Mouse (Mus musculus): Measurements from ENCODE around the gene Pcnx.
A peak's percentile ranks its signal among the peaks of the same experiment; 100 is the strongest.
"Not testable (repeated sequence)": the region's sequence is repeated elsewhere in the genome, so short reads cannot be mapped to it uniquely, and the experiment has no call there.

The Pcnx gene

DNA sequence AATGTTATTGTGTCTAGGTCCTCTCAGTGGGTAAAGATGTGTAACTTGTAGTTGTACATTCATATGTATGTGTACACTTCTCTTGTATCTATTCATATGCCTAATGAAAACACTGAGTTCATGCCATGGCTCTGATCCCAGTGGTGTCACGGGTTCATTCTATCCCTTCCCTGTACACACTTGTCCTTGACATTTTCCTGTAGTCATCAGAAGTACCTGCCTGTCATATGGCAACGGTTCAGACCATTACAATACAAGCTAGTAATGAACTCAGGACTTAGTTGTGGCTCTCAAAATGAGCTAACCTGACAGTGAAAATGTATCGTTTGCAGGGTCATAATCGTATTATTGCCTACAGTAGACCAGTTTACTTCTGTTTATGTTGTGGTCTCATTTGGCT lies 98.5 kb downstream of the Pcnx start:
- DNase-seq (ENCODE audit: low read depth, low spot score): no peak

DNA sequence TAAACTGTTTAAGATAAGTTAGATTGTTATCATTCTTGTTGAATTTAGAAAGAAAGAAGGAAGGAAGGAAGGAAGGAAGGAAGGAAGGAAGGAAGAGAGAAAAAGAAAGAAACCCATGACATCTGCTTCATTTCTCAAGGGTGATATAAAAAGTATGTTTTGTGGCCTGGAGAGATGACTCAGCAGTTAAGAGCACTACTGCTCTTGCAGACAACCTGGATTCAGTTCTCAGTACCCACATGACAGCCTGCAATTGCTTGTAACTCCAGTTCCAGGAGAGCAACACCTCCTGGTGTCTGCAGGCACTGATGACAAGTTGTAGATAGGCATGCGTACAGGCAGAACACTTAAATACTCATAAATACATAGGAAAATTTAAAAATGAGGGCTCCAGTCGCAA lies 105.6 kb downstream of the Pcnx start:
- DNase-seq (ENCODE audit: low read depth, low spot score): peak; percentile 48

DNA sequence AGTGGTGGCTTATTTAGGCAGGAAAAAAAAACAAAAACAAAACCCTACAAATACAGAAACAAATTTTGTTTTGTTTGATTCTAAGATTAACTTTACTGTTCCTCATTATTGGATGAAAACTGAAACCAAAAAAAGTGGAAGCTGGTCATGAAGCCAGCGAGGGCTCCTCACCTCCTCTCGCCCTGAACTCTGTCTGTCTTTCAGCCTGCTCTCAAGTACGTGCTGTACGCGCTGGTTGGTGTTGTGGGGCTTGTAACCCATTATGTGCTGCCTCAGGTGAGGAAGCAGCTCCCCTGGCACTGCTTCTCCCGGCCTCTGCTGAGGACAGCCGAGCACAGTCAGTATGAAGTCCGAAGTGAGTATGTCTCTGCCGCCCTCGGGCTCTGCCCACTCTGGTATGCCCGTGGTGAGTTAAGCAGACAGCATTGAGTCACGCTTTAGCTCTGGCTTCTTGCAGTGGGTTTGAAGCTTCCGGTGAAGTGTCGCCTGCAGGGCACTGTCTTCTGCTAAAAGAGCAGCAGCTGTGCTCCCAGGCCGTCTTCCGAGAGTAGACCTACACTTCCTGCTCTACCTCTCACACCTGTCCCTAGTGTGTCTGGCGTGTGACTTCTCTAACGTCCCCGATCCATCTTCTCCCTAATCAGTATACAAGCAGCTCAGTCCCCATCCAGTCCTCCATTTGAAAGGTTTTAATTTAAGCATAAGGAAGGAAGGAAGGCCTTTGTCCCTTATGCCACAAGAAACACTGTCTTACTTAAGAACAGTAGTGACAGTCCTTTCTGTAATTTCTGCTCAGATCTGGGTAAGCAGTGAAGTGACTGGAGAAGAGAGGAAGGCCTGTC lies 111.4 kb downstream of the Pcnx start:
- DNase-seq (ENCODE audit: low read depth, low spot score): peak; percentile 73

DNA sequence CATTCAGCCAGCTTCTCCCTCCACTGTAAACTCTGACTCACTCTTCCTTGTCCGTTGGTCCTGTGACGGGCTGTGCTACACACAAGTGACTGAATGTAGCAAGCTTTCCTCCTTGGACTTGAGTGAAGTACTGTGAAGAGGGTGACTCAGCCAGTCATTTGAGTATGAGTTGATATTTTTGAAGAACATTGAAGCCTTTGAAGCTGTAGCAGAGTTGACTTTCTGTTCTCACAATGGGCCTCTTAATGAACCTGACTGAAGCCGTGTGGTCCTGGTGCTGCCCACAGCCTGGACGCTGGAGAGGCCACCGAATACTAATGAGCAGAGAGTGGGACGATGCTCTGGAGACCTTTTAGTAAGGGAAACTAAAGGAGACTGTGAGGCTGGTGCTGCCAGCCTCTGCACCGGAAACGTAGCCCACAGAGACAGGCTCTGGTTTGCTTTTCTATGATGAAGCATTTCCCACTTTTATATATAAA lies 112.1 kb downstream of the Pcnx start:
- DNase-seq (ENCODE audit: low read depth, low spot score): peak; percentile 79

DNA sequence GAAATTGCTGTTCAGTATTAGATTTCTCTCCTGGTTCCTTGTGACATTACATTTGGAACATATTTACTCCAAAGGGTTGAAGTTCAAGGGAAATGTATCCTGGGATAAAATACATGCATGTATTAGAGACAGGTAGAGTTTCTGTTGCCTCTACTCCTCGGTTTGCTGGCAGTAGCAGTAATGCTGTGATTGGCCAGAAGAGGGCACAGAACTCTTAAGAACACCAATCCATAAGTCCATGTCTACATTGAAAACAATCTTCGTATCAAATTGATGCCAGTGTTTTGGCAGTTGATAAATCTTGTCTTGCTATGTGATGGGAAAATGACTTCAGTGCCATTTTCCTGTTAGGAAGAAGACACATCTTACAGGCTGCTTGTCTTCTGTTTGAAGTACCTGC lies 115.0 kb downstream of the Pcnx start:
- DNase-seq (ENCODE audit: low read depth, low spot score): peak; percentile 79

DNA sequence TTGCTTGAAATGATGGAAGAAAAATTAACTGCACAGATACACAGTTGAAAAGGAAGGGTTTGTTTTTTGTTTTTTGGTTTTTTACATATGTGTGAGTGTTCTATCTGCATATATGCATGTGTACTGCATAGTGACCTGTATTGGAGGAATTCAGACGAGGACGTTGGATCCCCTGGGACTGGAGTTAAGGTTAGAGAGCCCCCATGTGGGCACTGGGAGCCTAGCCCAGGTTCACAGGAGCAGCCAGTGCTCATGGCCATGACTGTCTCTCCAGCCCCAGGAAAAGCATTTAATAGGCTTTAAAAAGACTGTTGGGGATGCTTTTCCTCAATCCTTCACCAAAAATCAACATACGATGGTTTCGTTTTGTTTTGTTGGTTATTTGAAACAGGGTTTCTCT lies 117.5 kb downstream of the Pcnx start:
- peak; percentile 34 for DNase-seq (ENCODE audit: low read depth, low spot score)

DNA sequence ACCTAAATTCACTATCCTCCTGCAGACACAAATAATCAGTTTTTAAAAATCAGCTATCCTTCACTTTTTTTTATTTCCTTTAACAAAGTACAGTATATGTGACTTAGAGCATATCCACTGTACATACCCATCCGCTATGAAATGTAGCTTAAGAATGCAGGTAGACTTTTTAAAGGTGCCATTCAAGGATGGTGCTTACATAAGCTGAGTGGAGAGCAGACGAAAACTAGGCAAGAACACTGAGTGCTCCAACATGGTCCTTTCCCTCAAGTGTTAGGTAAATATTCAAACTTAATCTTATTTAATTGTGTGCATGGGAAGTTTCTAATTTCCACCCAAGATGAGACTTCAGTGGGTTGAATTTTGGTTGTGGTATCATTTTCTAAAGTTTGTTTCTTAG lies 119.5 kb downstream of the Pcnx start:
- no peak for DNase-seq (ENCODE audit: low read depth, low spot score)

DNA sequence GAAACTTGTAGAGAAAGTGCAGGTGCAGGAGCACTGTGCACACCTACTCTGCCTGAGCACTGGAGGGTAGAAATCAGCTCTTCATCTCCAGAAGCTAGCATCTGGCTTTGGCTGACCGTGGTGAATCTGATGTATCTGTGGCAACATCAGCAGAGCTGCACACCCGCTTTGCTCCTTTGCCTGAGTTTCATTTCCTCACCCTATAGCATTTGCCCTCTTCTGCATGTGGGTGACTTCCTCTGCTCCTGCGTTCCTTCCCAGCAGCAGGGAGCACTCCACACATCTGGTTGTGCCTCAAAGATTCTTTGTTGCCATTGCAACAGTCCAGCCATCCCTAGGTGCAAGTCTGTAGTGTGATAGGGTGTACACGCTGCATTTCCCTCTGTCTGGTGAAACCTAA lies 132.3 kb downstream of the Pcnx start:
- DNase-seq (ENCODE audit: low read depth, low spot score): no peak

DNA sequence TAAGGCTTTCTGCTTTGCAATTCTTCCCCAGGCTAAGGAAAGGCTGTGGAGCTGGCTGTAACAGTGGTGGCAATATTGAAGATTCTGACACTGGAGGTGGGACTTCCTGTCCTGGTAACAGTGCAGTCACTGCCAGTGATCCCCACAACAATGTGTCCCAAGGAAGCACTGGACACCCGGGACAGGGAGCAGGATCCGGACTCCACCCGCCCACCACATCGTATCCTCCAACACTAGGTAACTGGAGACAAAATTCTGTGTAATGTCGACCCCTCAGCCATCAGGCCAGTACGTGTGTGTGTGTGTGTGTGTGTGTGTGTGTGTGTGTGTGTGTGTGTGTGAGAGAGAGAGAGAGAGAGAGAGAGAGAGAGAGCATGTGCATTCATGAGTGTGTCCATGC lies 133.2 kb downstream of the Pcnx start:
- DNase-seq (ENCODE audit: low read depth, low spot score): no peak

DNA sequence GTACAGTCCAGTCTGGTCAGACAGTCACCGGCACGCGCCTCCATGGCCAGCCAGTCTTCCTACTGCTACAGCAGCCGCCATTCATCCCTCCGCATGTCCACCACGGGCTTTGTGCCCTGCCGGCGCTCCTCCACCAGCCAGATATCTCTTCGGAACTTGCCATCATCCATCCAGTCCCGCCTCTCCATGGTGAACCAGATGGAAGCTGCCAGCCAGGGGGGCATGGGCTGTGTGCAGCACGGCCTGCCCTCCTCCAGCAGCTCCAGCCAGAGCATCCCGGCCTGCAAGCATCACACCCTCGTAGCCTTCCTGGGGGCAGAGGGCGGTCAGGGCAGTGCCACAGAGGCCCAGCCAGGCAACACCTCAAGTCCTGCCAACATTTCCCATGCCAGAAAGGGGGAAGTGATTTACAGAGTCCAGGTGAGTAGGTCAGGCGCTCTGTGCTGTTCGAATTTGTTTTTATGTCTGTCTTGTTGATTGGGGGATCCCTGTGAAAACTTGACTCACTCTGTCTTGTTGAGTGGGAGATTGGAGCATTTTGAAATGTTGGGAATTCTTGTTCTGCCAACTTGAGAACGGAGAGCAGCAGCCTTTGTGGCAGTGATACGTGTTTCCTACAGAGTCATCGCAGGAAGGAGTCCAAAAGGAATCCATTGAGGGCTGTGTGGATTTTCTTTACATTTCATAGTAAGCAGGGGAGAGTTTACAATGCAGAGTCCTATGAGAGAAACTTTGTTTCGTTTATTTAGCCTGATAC lies 135.3 kb downstream of the Pcnx start:
- DNase-seq (ENCODE audit: low read depth, low spot score): peak; percentile 58

DNA sequence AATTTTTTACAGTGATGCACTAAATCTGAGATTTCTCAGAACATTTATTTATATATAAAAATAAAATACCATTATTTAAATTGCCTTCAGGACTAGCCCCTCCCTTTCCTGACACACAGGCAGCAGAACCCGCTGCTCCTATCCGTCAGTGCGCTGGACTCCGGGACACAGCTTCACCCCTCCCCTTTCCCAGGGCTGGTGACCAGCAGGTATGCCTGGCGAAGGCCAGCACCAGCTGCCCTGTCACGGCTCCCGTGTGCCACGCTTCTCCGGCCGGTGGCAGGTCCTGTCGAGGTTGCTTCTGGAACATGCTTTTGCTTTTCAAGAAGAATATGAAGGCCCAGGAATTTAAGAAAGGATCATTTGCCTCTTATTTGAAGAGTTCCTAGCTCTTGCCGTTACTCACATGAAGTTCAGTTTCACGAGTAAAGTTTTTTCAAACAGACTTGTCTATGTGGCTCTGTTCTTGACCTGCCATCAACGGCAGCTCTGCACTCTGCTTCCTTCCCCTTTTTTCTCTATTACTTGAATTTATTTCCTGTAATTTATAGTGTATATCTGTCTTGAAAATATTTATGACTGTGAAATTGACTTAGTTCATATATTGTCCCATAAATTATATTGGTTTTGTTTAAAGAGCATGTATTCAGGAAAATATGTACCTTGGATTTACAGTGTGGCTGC lies 137.0 kb downstream of the Pcnx start:
- peak; percentile 21 for DNase-seq (ENCODE audit: low read depth, low spot score)

DNA sequence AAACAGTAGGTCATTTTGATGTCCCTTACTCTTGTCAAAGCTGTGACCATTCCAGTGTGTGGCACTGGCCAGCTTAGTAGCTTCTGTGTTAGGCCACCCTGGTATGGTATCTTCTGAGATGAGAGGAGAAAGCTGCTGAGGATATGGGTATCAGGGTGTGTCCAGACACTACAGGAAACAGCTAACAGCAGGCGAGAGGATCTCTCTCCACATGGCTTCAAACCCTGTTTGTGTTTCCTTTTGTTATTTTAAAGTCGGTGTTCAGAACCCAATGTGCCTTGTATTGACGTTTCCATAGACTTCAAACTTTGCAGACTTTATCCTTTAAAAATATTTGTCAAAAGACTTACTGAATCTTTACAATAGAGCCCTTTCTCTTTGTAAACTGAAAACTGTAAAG lies 137.7 kb downstream of the Pcnx start:
- no peak for DNase-seq (ENCODE audit: low read depth, low spot score)

DNA sequence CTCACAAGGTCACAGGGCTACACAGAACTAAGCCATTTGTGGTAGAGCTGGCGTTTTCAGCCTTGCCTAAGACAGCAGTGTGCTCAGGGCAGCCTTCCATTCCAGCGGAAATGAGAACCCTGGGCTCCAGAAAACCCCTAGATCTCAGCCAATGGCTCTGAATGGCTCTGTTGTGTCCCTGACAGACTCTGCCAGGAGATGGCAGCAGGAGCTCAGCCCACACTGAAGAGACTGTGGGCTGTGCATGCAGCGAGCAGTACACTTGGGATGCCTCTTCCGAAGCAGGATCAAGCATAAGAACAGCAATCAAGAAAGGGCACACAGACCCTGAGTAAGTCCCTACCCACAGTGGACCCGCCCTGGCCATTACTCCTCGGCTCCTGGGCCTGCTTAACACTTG lies 142.9 kb downstream of the Pcnx start:
- not testable (repeated sequence) for DNase-seq (ENCODE audit: low read depth, low spot score)

DNA sequence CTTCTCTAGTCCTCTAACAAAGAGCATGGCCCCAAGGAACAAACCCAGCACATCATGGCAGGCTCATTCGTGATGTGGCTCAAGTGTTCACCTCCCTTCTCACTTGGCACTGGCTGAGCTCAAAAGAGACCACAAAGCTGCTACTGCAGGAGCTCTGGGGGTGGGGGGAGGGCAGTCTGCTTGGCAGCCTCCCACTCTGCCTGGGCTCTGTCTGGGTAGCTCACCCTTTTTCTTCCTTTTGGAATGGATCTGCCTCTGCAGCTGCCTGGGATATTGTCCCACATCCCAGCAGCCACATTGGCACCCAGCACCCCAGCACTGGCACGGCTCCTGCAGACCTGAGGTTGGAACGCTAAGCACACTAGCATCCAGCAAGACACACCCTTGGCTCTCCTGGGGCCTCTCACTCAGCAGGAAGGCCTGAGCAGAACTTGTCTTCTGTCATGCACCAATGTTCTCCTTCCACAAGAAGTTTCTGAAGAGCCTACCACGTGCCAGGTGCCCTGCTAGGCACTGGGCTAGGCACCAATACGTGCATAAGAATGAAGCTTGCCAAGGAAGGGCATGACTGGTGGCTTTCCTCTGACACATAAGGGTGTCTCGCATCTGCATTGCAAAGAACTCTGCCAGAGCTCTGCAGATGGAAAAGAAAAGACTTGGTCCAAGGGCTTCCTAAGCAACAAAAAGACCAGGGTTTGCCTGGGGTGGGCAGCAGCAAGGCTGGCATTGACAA lies 166.2 kb downstream of the Pcnx start:
- not testable (repeated sequence) for DNase-seq (ENCODE audit: low read depth, low spot score)

DNA sequence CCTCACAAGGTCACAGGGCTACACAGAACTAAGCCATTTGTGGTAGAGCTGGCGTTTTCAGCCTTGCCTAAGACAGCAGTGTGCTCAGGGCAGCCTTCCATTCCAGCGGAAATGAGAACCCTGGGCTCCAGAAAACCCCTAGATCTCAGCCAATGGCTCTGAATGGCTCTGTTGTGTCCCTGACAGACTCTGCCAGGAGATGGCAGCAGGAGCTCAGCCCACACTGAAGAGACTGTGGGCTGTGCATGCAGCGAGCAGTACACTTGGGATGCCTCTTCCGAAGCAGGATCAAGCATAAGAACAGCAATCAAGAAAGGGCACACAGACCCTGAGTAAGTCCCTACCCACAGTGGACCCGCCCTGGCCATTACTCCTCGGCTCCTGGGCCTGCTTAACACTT lies 173.7 kb downstream of the Pcnx start:
- not testable (repeated sequence) for DNase-seq (ENCODE audit: low read depth, low spot score)

DNA sequence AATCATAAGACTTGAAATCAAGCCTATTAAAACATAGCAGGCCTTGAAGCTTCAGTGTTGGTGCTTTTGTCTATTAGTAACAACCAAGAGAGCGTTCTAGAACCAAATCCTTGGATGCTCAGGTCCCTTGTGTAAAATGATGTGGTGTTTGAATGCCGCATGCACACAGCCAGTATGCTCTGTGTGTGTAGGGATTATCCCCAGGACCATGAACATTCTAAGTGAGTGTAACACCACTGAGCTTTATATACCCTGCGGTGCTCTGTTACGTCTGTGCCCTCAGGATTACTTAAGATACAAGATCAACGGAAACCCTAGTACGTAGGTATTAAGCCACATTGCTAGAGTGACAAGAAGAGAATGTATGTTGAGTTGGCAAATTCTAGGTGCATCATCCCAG lies 174.2 kb downstream of the Pcnx start:
- not testable (repeated sequence) for DNase-seq (ENCODE audit: low read depth, low spot score)

DNA sequence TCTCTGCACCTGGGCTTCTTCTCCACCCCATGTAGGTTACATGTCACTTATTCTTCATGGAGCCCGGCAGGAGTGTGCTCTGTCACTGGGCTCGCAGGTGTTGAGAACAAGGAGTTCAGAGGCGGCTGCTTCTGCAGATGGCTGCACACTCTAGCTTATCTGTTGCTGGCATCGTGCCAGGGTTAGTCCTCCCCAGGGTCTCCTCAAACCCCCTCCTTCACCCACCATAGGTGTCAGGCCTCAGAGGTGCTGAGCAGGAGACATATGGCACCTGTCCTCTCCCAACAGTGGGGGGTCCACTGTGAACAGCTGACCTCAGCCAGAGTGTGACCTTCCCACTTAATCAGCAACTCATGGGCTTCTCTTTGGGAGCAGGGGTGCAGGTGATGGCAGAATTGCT lies 184.3 kb downstream of the Pcnx start:
- not testable (repeated sequence) for DNase-seq (ENCODE audit: low read depth, low spot score)

All from brain, adult 2 months (tissue).